Mouse (Mus musculus) stomach, postnatal 0 days (tissue): ENCODE data around the gene Rhobtb1.

Experiments used
- CTCF ChIP-seq: IDR thresholded peaks from 2 replicates; pipeline ENCODE4 v1.5.1; 2016; ENCODE audit warnings: antibody characterized with exemption, low read depth, mild to moderate bottlenecking, moderate library complexity
- EP300 ChIP-seq: optimal IDR thresholded peaks from 2 replicates; pipeline ENCODE3; 2016; ENCODE audit warnings: antibody characterized with exemption

- TF ChIP-seq CTCF (no peak), EP300 (no peak)
These were observed 102.4 kb downstream of the Rhobtb1 start for GRCm38 (mm10) chr10:69253686-69254080.
